Mouse (Mus musculus) cortical plate, adult 2 months (tissue): Measurements from ENCODE around the gene Fate1. TPM values are rescaled to one million over a fixed set of nuclear protein-coding genes. Genes with fewer than 3 reads are reported as not detected.

Experiments used
- H3K27ac ChIP-seq: fragments of 200-500 bp; 2 replicates; pipeline ENCODE4 v1.5.1; 2012; ENCODE audit warnings: low read length, control low read depth, inconsistent platforms; ENCODE audit not compliant: insufficient read depth
- H3K4me1 ChIP-seq: fragments of 200-500 bp; 2 replicates; pipeline ENCODE4 v1.6.1; 2011; ENCODE audit warnings: low read length; ENCODE audit not compliant: control insufficient read depth, insufficient read depth
- H3K4me3 ChIP-seq: fragments of 200-500 bp; 2 replicates; pipeline ENCODE4 v1.5.1; 2011; ENCODE audit warnings: mild to moderate bottlenecking, low read length, control low read depth; ENCODE audit not compliant: insufficient read depth
- CTCF ChIP-seq: fragments of 200-500 bp; IDR thresholded peaks from 2 replicates; pipeline ENCODE4 v1.5.1; 2011; ENCODE audit warnings: mild to moderate bottlenecking, control low read depth, low read length; ENCODE audit not compliant: insufficient read depth; ENCODE audit errors: extremely low read depth
- POLR2A ChIP-seq: fragments of 200-500 bp; IDR thresholded peaks from 2 replicates; pipeline ENCODE4 v1.6.1; 2011; ENCODE audit warnings: mild to moderate bottlenecking, low read length, control low read depth; ENCODE audit not compliant: insufficient read depth; ENCODE audit errors: extremely low read depth
- polyA plus RNA-seq: library from polyadenylated mRNA; depleted of rRNA; stranded (reverse); fragments of >200 nt; gene quantifications from 2 replicates; pipeline ENCODE4 v1.2.3, GENCODE M21; 2012

Fate1 gene
- polyA plus RNA-seq, 1 experiment, result 0.46 TPM

DNA sequence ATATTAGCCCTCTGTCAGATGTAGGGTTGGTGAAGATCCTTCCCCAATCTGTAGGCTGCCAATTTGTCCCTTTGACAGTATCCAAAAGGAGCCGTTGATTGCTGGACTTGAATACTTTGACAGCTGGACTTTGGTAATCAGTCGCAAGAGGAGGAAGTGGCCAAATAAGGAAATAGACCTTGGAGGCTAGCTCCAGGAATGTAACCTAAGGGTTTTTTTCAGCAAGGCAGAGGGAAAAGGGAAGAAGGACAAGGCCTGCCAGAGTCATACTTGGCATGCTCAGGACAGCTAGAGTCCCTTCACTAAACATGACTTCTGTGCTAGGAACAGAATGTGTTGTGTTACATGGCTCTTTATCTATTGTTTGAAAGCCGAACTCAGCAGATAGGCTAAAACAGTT is 7.7 kb downstream of the Fate1 start:
- Histone ChIP-seq H3K27ac (no peak overlapping the region), H3K4me1 (no peaks in the 10 kb centered on the region), H3K4me3 (no peak overlapping the region)
- no peak for TF ChIP-seq CTCF
- TF ChIP-seq POLR2A, result no peak

DNA sequence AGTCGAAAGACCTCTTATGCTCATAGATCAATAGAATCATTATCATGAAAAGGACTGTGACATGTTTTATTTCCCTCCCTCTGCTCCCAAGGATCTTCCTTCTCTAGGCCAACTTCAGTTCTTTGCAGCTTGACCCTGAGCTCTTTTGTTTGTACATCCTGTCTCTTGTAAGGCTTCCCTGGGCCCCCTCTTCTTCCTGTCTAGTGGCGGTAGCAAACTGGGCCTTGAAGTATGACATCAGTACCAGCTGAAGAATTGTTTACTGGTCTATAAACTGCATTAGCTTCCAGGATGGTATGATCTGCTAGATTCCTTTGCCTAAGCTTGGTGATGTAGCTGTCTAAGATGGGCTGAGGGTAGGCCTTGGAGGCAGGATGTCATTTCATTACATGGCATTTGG is 8.5 kb downstream of the Fate1 start:
- Histone ChIP-seq H3K27ac (no peak overlapping the region), H3K4me1 (no peaks in the 10 kb centered on the region), H3K4me3 (no peak overlapping the region)
- TF ChIP-seq CTCF, result no peak
- no peak for TF ChIP-seq POLR2A

DNA sequence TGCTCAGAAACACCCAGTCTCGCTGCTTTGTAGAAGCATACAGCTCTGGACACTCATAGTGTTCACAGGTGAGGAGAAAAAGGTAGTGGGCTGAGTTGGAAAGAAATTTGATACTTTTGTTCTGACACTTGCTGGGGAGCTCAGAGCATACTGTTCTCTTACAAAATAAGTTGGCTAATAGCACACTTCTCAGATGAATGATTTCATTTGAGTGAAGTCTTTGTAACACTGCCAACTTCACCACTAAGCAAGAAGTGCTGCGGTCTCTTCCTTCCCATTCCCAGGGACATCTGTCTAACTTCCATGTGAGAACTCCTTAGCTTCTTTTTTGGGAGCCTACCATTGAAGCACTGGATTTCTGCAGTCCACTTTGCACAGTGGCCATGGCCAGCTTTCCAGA is 10.4 kb downstream of the Fate1 start:
- Histone ChIP-seq H3K27ac (no peak overlapping the region), H3K4me1 (no peaks in the 10 kb centered on the region), H3K4me3 (no peak overlapping the region)
- TF ChIP-seq POLR2A, result no peak
- no peak for TF ChIP-seq CTCF

DNA sequence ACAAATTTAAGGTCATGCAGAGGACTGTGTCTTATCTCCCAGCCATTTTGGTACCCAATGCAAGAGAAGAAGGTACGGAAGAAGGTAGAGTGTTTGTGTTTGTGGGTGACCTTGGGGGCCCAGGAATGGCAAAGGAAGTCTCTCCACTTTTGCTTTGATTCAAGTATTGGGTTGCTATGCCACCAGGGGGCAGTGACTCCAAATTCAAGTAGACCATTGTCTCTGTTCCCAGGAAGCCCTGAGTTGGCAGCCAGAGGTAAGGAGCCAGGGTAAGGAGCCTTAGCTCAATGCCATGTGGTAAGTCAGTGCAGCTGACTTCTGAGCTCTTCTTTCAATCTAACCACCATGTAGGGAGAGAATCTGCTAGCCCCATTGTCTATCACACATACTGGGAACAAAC is 11.0 kb downstream of the Fate1 start:
- no peak overlapping the region for H3K4me3 ChIP-seq
- H3K4me1 ChIP-seq, result no peaks in the 10 kb centered on the region
- H3K27ac ChIP-seq, result no peak overlapping the region
- TF ChIP-seq CTCF (0 out of 2 replicates have a peak, but pooled peaks have one; percentile 20), POLR2A (no peak)

DNA sequence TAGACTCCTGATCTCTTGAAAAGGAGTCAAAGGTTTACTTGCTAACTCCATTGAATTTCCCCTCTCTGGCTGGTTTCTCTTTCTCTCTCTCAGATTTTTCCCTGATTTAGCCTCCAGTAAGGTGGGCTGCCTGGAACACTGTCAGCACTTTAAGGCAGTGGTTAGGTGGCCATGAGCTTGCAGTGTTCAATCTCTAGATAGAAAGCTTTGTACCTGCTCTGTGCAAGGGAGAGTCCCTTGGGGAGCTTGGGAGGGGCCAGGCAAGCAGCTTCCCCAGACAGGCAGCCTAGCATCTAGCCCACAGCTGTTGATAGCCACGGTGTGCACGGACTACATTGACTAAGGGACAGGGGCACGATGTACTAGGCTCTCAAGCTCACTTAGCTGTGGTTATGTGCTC is 18.8 kb downstream of the Fate1 start, which contains the start of gene Cnga2:
Gene Cnga2 (plus strand): TSS at position 301 of the 400 bp plus-strand sequence.
- no peak within 1 kb of the TSS for H3K27ac ChIP-seq
- H3K4me3 ChIP-seq, result no peak within 1 kb of the TSS
- no peaks in the 10 kb centered on the region for H3K4me1 ChIP-seq
- TF ChIP-seq CTCF, result no peak
- TF ChIP-seq POLR2A, result no peak

DNA sequence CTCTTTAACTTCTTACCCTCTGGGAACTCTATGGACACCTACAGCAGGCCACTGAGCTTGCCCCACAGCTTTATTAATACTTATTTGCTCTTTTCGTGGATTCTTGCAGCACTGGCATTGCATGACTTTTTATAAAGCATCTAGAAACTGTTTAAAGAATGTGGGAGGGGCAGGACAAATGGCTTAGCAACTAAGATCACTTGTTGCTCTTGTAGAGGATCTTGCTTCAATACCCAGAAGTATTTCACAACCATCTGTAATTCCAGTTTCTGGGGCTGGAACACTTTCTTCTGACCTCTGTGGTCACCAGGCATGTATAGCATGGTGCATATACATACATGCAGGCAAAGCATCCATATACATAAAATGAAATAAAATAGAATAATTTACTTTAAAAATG is 23.2 kb downstream of the Fate1 start:
- Histone ChIP-seq H3K4me1 (no peaks in the 10 kb centered on the region), H3K27ac (no peak overlapping the region), H3K4me3 (no peak overlapping the region)
- no peak for TF ChIP-seq CTCF
- TF ChIP-seq POLR2A, result no peak

DNA sequence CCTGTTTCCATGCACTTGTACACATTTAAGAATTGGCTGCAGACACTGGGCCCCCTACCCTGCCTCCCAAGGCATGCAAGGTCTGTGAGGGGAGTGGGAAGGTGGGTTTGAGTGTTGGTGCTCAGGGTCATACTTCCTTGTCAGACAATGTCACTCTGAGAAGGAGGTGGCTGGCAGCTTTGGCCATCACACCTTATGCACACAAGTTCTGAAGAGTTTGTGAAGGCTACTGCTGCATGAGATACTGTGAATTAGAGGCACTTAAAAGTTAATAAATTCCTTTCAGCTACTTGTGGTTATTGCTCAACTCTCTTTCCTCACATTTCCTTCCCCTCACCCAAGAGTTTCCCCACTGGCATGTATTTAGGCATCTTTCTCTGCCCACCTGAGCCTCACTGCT is 37.1 kb downstream of the Fate1 start:
- no peak overlapping the region for H3K27ac ChIP-seq
- TF ChIP-seq CTCF, result no peak
- TF ChIP-seq POLR2A, result no peak

DNA sequence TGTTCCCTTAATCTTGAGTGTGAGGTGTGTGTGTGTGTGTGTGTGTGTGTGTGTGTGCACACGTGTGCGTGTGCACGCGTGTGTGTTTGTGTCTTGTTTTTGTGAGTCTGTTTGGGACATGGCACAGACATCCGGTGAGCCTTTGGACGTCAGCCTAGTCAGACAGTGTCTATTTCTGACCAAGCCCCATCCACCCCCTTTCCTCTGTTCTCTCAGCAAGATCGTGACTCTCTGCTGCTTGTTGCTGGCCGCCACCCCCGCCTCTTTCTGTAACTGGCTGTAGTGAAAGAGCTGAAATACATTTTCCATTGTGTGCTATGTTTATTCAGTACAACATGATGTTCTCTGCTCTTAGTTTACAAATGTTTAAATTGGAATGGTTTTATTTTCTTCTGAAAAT is 39.5 kb downstream of the Fate1 start:
- Histone ChIP-seq H3K27ac (no peak overlapping the region), H3K4me3 (no peak overlapping the region), H3K4me1 (peaks cover 1% of the 10 kb centered on the region; the same call in 1 of the 2 replicates)
- no peak for TF ChIP-seq CTCF
- no peak for TF ChIP-seq POLR2A

More for the DNA sequence above, 37.1 kb downstream of the Fate1 start:
- peaks cover 1% of the 10 kb centered on the region; the same call in 1 of the 2 replicates for H3K4me1 ChIP-seq
- H3K4me3 ChIP-seq, result no peak overlapping the region

DNA sequence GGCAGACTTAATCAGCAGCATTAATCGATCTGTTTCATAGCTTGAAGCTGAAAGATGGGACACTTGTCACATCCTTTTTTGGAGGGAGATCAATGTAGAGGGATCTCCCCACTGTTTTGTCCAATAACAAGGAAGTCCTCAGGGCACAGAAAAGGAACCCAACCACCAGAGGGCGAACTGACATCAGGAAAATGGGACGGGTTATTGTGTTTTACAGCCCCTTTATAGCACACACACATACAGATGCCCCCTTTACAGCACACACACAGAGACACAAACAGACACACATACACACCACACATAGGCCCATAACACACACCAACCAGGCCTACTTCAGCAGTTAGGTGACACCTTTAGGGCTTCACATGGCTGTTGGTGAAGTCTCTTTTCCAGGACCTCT is 40.0 kb downstream of the Fate1 start:
- Histone ChIP-seq H3K4me3 (no peak overlapping the region), H3K27ac (no peak overlapping the region), H3K4me1 (peaks cover 1% of the 10 kb centered on the region; the same call in 1 of the 2 replicates)
- peak; percentile 44 for TF ChIP-seq CTCF
- TF ChIP-seq POLR2A, result no peak

DNA sequence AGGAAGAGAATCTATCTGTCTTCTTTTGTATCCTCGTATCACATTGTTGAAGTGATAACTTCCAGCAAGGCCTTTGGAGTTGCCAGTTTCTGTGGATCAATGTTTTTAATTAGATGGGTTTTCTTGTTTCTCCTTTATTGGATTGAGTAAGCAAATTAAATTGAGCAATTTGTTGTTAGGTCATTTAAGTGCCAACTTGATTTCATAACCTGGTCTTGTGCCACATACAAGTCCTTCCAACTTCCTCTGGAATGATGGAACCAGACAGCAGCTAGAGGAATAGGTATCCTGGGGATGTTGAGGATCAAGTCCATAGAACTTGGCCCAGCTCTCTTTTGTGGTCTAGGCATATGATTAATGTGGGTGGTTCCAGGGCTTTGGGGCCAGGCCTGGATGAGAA is 49.5 kb downstream of the Fate1 start:
- TF ChIP-seq POLR2A, result no peak
- no peak for TF ChIP-seq CTCF
- Histone ChIP-seq H3K4me3 (no peak overlapping the region), H3K4me1 (no peaks in the 10 kb centered on the region), H3K27ac (no peak overlapping the region)

DNA sequence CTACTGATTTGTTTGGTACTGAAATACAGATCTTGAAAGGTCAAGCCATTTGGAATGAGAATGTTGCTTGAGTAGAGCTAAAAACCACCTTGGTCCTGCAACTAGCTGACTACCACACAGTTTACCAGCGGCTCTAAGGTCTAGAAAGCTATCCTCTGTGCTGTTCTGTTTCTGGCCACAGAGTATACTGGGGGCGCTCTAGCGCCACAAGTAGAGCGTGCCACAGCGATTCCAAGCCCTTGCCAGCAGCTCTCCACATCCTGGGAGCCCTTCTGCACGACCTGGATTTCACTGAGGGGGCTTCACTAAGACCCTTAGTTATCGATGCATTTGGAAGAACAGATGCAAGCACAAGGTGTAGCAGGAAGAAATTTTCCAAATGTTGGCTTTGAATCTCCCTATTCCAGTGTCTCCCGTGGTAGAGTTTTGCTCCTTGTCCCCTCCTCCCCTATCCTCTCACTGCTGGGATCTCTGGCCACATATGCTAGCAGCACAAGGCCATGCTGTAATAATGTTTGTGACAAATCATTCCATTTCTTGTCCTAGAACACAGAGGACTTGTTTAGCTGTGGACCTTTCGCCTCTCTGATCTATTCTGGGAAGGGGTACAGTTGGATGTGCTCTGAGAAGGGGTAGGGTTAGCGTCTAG is 50.1 kb downstream of the Fate1 start:
- Histone ChIP-seq H3K4me1 (no peaks in the 10 kb centered on the region), H3K27ac (no peak overlapping the region), H3K4me3 (no peak overlapping the region)
- no peak for TF ChIP-seq POLR2A
- peak; percentile 50 for TF ChIP-seq CTCF
